Mouse (Mus musculus) left cerebral cortex, postnatal 25 days (tissue): ENCODE measurements around the gene Gaa. TPM values are rescaled to one million over a fixed set of nuclear protein-coding genes. Genes with fewer than 3 reads are reported as not detected.
"Not testable (repeated sequence)": the region's sequence is repeated elsewhere in the genome, so short reads cannot be mapped to it uniquely, and the experiment has no call there.

Source experiments
- DNase-seq, 2 experiments: peaks; one replicate each; pipeline ENCODE4 v3.0.0; 2022; ENCODE audit warnings: low spot score in 2 of 2, mixed read lengths in 1 of 2
- intact Hi-C: fragments of 180-260 bp; cut with DNase I; formaldehyde crosslinking; loops from one replicate; pipeline ENCODE4 v1.15.1; 2025
- total RNA-seq, 2 experiments: library from RNA; stranded (reverse); gene quantifications; 2 replicates each; pipeline ENCODE4 v1.2.3; 2021

The Gaa gene
- 100 to 1,000 TPM; 232 to 233 TPM for total RNA-seq

DNA sequence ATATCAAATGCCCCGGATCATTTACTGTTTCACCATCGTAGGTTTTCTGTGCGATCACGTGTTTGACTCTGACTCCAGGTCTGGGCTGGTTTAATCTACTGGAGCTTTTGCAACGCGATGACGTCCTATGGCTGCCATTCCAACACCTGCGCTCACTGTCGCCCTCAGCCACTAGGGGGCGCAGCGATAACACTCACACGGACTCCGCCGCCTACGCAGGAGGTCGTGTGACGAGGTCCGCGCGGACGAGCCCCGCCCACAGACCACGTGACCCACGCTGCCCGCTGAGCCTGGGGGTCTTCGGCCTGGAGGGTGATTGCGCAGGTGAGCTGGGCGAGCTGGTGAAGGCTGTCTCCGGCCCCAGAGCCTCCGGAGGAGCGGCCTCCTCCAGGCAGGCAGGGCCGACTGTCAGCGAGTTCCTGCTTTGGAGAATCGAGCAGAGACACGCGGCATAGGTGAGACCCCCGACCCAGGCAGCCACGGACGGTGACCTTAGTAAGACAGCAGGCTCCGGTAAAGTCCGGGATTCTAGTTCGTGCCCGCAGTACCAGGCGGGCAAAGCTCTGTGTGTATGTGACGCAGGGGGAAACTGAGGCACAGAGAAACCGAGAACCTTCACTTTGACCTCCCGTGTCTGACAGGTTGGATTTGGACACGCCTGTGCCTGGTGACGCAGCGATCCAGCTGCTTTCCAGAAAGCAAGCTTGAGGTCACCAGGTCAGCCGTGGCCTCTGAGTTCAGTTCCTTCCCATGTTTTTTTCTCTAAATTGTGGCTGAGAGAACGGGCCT, at the start of gene Gaa:
TSS of gene Gaa (plus strand) at position 120 of the 789 bp plus-strand sequence.
- peak; percentile 96 to 98 for DNase-seq
- intact Hi-C loops = no loop called here

DNA sequence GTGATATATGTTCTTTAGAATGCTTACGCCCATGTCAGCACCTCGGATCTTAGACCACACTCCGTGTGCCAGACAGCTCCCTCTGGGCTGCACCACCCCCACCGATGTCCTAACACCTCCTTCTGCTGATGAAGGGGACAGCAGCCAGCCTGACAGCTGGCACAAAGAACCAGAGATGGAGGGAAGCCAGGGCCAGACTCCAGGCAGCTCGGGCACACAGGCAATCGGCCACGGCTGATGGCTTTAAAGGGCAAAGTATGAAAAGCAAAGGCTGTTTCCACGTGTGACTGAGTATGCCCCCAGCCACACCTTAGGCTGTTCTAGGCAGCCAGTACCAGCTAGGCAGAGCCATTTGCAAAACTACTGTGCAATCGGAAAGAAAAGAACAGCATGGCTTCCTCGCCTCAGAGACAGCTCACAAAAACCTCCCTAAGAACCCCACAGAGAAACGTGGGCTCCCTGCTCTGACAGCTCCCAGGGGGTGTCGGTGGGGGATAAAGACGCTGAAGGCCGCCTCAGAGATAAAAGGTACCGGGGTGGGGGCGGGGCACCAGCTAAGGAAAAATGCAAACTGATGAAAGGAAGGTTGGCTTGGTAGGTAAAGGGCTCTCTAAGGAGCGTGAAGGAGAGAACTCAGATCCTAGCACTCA, 47.7 kb upstream of the Gaa start:
- intact Hi-C loops = no loop called here
- peak; percentile 42 to 73 for DNase-seq

DNA sequence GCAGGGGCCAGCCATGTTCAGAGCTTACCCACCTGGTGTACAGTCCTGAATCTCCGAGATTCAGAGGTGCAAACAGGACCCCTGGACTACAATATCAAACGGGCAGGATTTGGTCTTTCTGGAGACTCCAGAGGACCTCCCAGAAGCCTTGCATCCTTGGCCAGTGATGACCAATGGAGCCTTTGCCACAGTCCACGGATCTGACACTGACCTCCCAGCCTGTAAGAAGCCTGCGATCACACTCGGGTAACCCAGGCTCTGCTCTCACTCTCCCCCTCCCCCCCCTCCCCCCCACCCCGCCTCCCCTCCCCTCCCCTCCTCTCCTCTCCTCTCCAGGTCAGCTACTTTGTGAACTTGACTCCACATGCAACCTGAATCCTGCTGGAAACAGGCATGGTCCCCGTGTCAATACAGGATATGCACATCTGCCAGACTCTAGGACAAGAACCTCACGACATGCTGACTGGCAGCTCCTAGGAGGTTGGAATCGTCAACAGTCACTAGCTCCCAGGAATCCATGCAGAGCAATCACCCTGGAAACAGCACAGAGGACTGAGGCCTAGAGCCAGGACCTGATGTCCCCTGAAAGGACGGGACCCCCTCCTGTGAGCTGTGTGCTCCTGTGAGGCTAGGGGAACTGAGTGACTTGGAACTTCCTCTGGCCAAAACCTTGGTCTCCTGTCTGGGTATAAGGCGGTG, 45.7 kb upstream of the Gaa start:
- intact Hi-C loops = no loop called here
- no peak for DNase-seq

DNA sequence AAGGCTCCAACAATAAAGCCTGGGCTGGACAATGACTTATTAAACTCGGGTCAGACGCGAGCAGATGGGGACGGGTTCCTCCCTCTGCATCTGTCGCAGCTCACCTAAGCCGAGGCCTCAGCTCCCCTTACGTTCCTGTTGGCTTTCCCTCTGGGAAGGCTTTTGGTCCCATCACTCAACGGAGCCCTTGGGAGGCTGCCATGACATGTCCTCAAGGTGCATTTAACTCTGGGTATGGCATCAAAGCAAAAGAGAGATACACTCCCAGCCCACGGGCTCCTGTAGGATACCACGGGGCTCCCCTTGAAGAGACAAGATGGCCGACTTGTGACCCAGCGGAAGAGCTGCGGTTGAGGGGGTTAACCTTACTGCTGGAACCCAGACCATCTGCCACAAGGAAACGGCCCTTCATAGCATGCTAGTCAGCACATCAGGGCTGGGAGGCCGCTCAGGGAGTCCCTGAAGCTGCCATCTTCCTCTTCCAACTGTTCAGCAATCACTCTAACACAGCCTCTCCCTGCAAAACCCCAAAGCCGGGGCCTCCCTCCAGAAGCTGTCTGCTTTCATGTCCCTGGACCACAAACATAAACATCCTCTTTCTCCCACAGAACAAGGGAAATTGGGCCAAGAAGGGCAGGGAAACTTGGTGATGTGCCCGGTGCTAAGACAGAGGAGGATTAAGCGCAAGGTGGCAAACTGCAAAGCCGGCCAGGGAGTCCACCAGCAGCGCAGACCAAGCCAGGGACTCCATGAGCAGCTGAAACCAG, 44.4 kb upstream of the Gaa start:
- DNase-seq = no peak

DNA sequence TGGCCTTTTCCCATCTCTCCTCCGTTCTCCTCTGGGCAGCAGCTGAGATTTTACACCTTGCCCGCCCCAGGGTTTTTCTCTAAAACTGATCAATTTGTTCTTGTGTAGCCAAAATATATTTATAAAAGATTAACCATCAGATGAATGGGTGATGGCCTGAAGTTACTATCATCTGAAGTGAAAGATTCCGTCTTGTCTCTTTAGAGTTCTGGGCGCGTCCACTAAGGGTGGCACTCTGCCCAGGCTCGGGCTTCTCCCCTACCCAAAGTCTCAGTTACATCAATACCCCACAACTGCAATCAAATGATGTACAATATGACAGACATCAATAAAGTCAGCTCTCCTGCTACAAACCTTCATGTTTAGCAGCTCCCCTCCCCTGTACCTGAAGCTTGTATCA, 42.8 kb upstream of the Gaa start:
- no peak for DNase-seq
- intact Hi-C loops = no loop called here

More for the DNA sequence above, 44.4 kb upstream of the Gaa start:
- intact Hi-C loops = no loop called here

- no peak for DNase-seq
- intact Hi-C loops = no loop called here
Observed at GRCm38 (mm10) chr11:119225634-119226033, 42.1 kb upstream of the Gaa start.

- intact Hi-C loops = no loop called here
Observed at GRCm38 (mm10) chr11:119227591-119227990, 40.1 kb upstream of the Gaa start.

DNA sequence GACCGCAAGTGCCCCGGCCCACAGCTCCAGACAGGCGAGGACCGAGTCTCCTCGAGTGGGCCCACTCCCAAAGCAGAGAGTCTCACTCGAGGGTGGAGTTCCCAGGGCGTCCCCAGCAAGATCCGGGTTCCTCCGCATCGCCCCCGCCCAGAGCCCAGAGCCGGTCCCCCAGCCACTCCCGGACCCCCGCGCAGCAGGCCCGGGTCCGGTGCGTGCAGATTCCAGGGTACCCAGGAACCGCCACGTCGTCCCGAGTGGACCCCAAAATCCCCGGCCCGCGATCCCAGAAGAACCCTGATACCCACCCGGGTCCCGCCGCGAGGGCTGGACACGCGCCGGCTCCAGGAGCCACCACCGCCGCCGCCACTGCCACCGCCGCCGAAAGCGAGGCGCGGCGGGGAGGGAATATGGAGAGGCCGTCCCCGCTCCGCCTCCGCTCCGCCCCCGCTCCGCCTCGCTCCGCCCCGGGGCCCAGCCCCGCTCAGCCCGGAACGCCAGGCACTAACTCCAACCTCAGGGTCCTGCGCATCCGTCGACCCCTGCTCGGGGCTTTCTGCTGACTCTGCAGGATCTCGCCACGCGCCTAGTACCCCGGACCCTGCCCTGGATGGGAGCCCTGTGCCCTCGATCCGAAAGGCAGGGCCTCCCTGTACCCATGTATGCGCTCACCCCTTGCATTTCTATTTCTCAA, 39.5 kb upstream of the Gaa start, which contains the start of the genes Tbc1d16 and Ccdc40:
TSS of gene Tbc1d16 (minus strand) at position 409 of the 691 bp plus-strand sequence.
TSS of gene Ccdc40 (plus strand) at position 482 of the 691 bp plus-strand sequence.
- DNase-seq = peak; percentile 34 to 68
- intact Hi-C loops = no loop called here

More at GRCm38 (mm10) chr11:119227591-119227990, 40.1 kb upstream of the Gaa start:
- no peak for DNase-seq

DNA sequence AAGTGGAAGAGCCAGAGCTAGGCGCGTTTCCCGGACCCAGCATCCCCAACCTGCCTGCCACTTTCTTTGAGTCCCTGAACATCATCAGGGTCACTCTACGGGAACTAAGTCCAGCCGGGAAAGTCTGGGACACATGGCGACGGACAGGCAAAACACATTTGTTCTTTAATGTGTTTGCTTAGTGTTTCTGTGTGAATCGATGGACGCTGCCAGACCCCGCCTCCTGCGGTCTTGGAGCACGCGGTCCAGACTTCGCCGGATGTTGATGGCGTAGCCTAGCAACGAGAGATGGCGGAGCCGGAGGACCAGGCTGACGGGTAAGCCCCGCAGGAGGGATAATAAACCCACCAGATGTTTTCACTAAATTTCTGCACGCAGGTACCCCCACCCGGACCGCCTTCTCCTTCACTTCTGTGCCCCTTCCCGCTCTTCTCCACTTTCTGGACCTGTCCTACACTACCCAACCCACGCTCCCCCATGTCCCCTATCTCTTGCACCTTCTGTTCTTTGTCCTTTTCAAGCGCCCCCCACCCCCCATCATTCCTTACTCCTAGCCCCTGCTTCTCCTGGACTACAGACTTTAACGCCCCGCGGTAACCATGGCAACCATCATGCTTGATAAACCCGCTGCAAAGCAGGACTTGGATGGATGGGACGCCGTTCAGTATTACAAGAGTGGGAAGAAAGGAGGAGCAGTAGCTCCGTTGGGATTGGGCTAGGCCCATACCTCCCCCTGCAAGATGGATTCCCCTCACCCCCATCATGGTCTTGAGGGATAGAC, 38.7 kb upstream of the Gaa start:
- intact Hi-C loops = no loop called here
- peak; percentile 72 to 73 for DNase-seq

DNA sequence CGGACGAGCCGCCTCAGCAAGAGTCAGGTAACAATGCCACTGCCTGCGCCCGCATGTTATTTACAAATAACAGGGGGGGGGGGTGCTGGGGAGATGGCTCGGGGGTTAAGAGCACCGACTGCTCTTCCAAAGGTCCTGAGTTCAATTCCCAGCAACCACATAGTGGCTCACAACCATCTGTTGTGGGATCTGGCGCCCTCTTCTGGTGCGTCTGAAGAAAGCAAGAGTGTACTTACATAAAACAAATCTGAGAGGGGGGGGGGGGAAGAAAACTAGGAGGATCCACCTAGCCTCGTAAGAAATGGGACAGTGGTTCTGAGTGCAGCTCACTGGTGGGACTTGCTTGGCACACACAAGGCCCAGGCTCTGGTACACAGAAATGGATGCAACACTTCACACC, 32.9 kb upstream of the Gaa start:
- intact Hi-C loops = no loop called here
- DNase-seq = no peak

- intact Hi-C loops = no loop called here
- peak in 1 of 2 experiments; percentile 42 for DNase-seq
Observed at GRCm38 (mm10) chr11:119235596-119235995, 32.1 kb upstream of the Gaa start.

DNA sequence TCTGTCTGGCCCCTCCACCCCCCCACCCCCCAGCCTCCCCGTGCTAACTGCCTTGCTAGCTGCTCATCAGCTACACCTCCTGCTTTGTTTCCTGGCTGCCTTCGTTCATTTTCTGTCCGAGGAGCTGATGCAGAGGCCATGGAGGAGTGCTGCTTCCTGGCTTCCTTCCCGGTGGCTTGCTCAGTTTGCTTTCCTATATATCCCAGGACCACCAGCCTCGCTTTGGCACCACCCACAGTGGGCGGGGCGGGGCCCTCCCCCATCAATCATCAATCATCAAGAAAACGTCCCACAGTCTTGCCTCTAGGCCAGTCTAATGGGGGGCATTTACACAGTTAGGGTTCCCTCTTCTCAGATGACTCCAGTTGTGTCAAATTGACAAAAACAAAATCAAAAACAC, 31.3 kb upstream of the Gaa start:
- intact Hi-C loops = no loop called here
- no peak for DNase-seq

DNA sequence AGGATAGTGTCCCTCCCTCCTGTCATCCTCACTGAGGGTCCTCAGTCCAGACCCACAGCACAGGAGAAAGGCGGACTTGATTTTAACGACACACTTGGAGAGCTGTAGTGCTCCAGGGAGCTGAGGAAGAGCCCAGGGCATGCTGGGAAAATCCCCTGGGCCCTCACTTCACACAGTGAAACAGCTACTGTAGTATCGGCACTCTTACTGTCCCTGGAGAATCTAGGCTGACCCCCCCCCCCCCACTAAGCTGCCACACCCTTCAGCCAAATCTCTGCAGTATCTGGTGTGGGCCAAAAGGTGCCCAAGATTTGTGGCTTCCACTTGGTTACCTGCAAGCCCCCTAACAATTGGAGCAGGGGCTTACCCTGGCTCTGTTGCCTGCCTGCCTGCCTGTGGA, 30.7 kb upstream of the Gaa start:
- no peak for DNase-seq
- intact Hi-C loops = no loop called here

GRCm38 (mm10) chr11:119237568-119238304, 30.0 kb upstream of the Gaa start:
- intact Hi-C loops = no loop called here
- DNase-seq = no peak

- intact Hi-C loops = no loop called here
- DNase-seq = no peak
Observed at GRCm38 (mm10) chr11:119238305-119238721, 29.4 kb upstream of the Gaa start.

GRCm38 (mm10) chr11:119239480-119239879, 28.2 kb upstream of the Gaa start:
- intact Hi-C loops = no loop called here
- no peak for DNase-seq

DNA sequence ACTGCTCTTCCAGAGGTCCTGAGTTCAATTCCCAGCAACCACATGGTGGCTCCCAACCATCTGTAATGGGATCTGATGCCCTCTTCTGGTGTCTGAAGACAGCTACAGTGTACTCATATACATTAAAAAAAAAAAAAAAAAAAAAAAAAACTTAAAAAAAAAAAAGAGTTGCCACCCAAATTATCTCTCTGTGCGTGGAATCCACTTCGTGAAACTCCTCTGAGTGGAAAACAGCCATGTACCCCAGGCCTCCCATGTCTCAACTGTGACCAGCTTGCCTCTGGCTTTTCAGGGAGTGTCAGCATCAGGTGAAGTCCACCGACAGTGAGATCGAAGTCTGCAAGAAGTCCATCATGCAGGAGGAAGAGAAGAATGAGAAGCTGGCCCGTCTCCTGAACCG, 22.1 kb upstream of the Gaa start:
- DNase-seq, intact Hi-C loops: not testable (repeated sequence)

- peak; percentile 34 to 47 for DNase-seq
- intact Hi-C loops = loop anchor here (2.0 kb wide), 1 partner anchor 42 kb away; no protein-coding TSS in a partner anchor
Observed at GRCm38 (mm10) chr11:119249011-119249410, 18.7 kb upstream of the Gaa start.
